Mouse (Mus musculus): ENCODE measurements around the gene Kazn.

DNA sequence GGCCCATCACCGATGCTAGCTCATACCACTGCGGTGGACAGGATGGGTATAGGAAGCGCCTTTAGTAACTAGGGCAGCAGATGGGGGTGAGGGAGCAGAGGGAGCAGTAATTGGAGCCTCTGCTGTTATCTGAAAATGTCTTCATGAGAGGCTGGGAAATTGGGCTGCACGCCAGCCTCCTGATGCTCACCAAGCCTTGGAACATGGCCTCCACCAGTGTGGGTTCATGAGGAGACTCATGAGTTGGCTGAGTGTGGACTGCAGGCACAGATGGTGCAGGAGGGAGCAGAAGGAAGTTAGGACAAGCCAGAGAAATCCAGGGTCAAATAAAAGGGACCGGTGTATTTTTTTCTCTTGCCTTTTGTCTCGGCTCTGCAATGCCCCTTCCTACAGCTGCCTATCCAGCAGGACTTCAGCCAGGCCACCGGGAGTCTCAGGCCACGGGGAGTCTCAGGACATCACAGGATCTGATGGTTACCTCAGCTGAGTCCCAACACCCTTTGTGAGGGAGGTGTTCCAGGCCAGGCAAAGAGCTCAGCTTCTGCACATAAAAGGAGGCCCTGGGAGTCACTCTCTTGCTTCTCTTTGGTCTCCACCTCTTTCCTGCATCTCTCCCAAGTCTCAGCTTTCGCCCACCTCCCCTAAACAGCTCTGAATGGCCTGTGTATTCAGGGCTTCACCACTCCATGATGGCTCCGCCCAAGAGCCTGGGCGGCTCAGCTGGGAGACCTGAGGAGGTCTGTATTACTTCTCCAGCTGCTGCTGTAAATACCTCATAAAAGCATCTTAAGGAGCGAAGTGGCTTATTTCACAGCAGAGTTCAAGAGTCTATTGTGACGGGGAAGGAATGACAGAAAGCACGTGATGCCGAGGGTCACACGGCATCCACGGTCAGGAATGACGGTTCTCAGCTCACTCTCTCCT is 178.5 kb downstream of the Kazn start:
- no peak for TF ChIP-seq CTCF (IDR thresholded peaks at IDR 0.05; ENCODE audit: borderline replicate concordance, control insufficient read depth, extremely low read depth, insufficient read depth, low read length, poor library complexity)
- TF ChIP-seq POLR2A (IDR thresholded peaks at IDR 0.05; ENCODE audit: control insufficient read depth, extremely low read depth, insufficient read depth, low read length, poor library complexity), result no peak
